Mouse (Mus musculus): ENCODE measurements around the gene Stk24. TPM values are rescaled to one million over a fixed set of nuclear protein-coding genes. Genes with fewer than 3 reads are reported as not detected.

Gene Stk24
- polyA plus RNA-seq, 1 experiment = 29.8 TPM

DNA sequence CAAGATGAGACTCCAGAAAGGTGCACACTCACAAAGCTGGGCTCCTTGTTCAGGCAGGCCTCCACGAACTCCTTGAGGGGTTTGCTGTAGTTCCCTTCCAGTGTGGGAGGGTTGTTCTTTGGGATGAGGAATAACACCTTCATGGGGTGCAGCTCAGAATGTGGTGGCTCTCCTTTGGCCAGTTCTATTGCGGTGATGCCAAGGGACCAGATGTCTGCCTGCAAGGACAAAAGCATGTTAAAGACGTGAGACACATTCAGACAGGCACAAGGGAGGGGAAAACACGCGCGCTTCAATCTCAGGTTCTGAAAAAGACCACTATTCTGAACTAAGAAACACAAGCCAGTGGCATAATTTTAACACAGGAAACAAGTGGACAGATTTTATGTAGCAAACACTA lies 82.7 kb downstream of the Stk24 start:
- TF ChIP-seq MAX (IDR thresholded peaks at IDR 0.05) (no peak), USF1 (IDR thresholded peaks at IDR 0.05; ENCODE audit: low read depth) (no peak), MYOG (IDR thresholded peaks at IDR 0.05; ENCODE audit: control insufficient read depth, extremely low read depth, insufficient read length) (no peak), CEBPB (IDR thresholded peaks at IDR 0.05; ENCODE audit: low read depth) (no peak), FOSL1 (IDR thresholded peaks at IDR 0.05; ENCODE audit: insufficient read depth, low read length, poor library complexity, severe bottlenecking) (no peak)
- peaks cover 5% of the 10 kb centered on the region for H3K79me3 ChIP-seq (ENCODE audit: low read depth)
- H3K79me2 ChIP-seq (ENCODE audit: control insufficient read depth, insufficient read depth) = peaks cover 28% of the 10 kb centered on the region
- no peak overlapping the region for H3ac ChIP-seq (ENCODE audit: control insufficient read depth, insufficient read length, low read depth)
- no peaks in the 10 kb centered on the region for H3K27me3 ChIP-seq (ENCODE audit: control insufficient read depth, insufficient read depth, insufficient read length)
- H3K36me3 ChIP-seq (ENCODE audit: control insufficient read depth, insufficient read depth) = peaks cover 72% of the 10 kb centered on the region
- no peak overlapping the region for H3K4me3 ChIP-seq (ENCODE audit: insufficient read depth, poor library complexity, severe bottlenecking)

DNA sequence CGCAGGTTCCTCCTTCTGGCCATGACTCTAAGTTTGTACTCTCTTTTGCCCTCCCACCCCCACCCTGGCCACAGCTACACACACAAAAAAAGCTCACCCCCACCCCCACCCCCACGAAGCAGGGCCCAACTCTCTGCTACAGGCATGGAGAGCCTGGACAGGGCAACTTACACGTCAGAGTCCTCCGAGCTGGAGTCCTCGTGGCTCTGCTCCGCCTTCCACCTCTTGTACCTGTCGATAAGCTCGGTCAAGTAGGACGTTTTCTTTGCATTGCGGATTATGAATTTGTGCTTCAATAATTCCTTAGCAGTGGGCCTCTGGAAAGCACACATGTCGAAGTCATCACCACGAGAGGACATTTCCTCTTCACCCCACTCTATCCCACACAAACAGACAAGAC lies 85.3 kb downstream of the Stk24 start:
- Histone ChIP-seq H3K36me3 (ENCODE audit: control insufficient read depth, insufficient read depth) (peaks cover 65% of the 10 kb centered on the region), H3K79me2 (ENCODE audit: control insufficient read depth, insufficient read depth) (peaks cover 12% of the 10 kb centered on the region), H3K4me3 (ENCODE audit: insufficient read depth, poor library complexity, severe bottlenecking) (no peak overlapping the region), H3K27me3 (ENCODE audit: control insufficient read depth, insufficient read depth, insufficient read length) (no peaks in the 10 kb centered on the region), H3K79me3 (ENCODE audit: low read depth) (peaks cover 2% of the 10 kb centered on the region), H3ac (ENCODE audit: control insufficient read depth, insufficient read length, low read depth) (no peak overlapping the region)
- no peak for TF ChIP-seq USF1 (IDR thresholded peaks at IDR 0.05; ENCODE audit: low read depth)
- TF ChIP-seq CEBPB (IDR thresholded peaks at IDR 0.05; ENCODE audit: low read depth) = no peak
- no peak for TF ChIP-seq FOSL1 (IDR thresholded peaks at IDR 0.05; ENCODE audit: insufficient read depth, low read length, poor library complexity, severe bottlenecking)
- no peak for TF ChIP-seq CTCF (IDR thresholded peaks at IDR 0.05; ENCODE audit: control insufficient read depth, insufficient read depth, insufficient read length)
- TF ChIP-seq MYOG (IDR thresholded peaks at IDR 0.05; ENCODE audit: control insufficient read depth, extremely low read depth, insufficient read length) = no peak
- TF ChIP-seq MYOD1 (IDR thresholded peaks at IDR 0.05; ENCODE audit: control insufficient read depth, insufficient read length, low read depth) = no peak
- no peak for TF ChIP-seq MAX (IDR thresholded peaks at IDR 0.05)

DNA sequence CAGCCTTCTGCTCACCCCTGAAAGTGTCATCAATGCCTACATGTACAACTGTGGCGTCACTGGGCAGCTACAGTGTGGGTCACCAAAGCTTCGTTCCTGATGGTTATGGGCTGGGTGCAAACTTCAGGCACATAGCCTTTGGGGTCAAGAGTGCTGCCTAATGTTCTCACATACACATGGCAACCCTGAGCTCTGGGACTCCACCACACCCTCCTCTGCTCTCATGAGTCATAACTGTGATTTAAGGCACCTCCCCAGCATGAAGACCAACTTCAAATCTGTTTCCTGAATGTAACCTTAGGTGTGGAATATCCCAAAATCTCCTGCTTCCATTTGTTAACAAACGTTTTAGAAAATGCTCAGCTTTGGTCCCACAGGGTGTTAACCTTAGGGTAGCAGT lies 87.4 kb downstream of the Stk24 start:
- no peak for TF ChIP-seq USF1 (IDR thresholded peaks at IDR 0.05; ENCODE audit: low read depth)
- TF ChIP-seq MYOD1 (IDR thresholded peaks at IDR 0.05; ENCODE audit: control insufficient read depth, insufficient read length, low read depth) = no peak
- no peak for TF ChIP-seq CEBPB (IDR thresholded peaks at IDR 0.05; ENCODE audit: low read depth)
- no peak for TF ChIP-seq FOSL1 (IDR thresholded peaks at IDR 0.05; ENCODE audit: insufficient read depth, low read length, poor library complexity, severe bottlenecking)
- TF ChIP-seq MAX (IDR thresholded peaks at IDR 0.05) = no peak

DNA sequence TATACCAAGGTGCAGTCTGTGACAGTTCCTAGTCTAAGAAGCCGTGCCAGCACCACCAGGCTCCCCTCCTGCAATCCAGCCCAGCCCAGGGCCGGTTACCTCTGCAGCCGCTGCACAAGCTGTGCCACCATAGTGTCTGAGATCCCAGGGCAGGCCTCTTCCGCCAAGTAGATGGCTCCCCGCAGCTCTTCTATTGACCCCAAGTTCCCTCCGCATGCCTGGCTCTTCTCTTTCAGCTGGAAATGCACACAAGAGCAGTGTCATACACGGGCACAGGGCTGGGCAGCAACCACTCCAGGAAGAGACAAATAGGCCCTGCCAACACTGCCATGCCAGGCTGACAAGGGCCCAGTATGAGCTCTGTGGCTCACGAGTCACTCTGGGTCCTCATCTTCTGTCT lies 87.9 kb downstream of the Stk24 start:
- Histone ChIP-seq H3K79me2 (ENCODE audit: control insufficient read depth, insufficient read depth) (no peaks in the 10 kb centered on the region), H3K36me3 (ENCODE audit: control insufficient read depth, insufficient read depth) (peaks cover 71% of the 10 kb centered on the region), H3ac (ENCODE audit: control insufficient read depth, insufficient read length, low read depth) (no peak overlapping the region), H3K79me3 (ENCODE audit: low read depth) (no peaks in the 10 kb centered on the region), H3K27me3 (ENCODE audit: control insufficient read depth, insufficient read depth, insufficient read length) (no peaks in the 10 kb centered on the region), H3K4me3 (ENCODE audit: insufficient read depth, poor library complexity, severe bottlenecking) (no peak overlapping the region)
- TF ChIP-seq USF1 (IDR thresholded peaks at IDR 0.05; ENCODE audit: low read depth) (no peak), CTCF (IDR thresholded peaks at IDR 0.05; ENCODE audit: control insufficient read depth, insufficient read depth, insufficient read length) (no peak), CEBPB (IDR thresholded peaks at IDR 0.05; ENCODE audit: low read depth) (no peak), MAX (IDR thresholded peaks at IDR 0.05) (no peak), MYOG (IDR thresholded peaks at IDR 0.05; ENCODE audit: control insufficient read depth, extremely low read depth, insufficient read length) (no peak), MYOD1 (IDR thresholded peaks at IDR 0.05; ENCODE audit: control insufficient read depth, insufficient read length, low read depth) (no peak)

More for the DNA sequence above, 87.4 kb downstream of the Stk24 start:
- no peaks in the 10 kb centered on the region for H3K79me3 ChIP-seq (ENCODE audit: low read depth)
- no peaks in the 10 kb centered on the region for H3K27me3 ChIP-seq (ENCODE audit: control insufficient read depth, insufficient read depth, insufficient read length)
- H3K4me3 ChIP-seq (ENCODE audit: insufficient read depth, poor library complexity, severe bottlenecking) = no peak overlapping the region
- no peak overlapping the region for H3ac ChIP-seq (ENCODE audit: control insufficient read depth, insufficient read length, low read depth)
- no peaks in the 10 kb centered on the region for H3K79me2 ChIP-seq (ENCODE audit: control insufficient read depth, insufficient read depth)
- peaks cover 71% of the 10 kb centered on the region for H3K36me3 ChIP-seq (ENCODE audit: control insufficient read depth, insufficient read depth)

DNA sequence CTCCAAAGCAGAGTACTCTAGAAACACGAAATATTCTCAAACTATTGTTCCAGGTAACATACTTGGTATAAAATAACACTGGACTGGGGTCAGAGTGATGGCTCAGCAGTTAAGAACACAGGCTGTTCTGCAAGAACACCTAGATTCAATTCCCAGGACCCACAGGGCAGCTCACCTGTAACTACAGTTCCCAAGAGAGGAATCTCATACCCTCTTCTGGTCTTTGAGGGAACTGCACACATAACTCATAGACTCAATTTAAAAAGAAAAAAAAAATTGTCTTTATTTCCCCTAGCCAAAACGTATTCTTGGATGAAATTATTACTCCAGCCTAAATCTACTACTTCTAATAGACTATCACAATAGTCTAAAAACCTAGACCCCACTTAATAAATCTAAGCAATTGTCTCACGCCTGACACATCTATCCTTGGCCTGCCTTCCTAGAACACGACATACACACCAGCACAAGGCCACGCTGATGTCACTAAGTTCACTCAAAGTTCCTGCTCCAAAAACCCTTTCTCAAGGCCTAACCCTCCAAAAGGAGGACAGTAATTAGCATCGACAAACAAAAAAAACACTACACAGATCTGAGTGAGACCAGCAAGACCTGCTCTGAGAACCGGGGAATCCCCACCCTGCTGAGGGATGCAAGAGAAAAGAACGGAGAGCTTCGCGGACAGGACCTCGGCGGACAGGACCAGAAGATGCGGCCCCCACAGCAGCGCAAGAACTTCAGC lies 94.3 kb downstream of the Stk24 start:
- H3K79me3 ChIP-seq (ENCODE audit: low read depth) = no peaks in the 10 kb centered on the region
- no peaks in the 10 kb centered on the region for H3K27me3 ChIP-seq (ENCODE audit: control insufficient read depth, insufficient read depth, insufficient read length)
- H3K79me2 ChIP-seq (ENCODE audit: control insufficient read depth, insufficient read depth) = no peaks in the 10 kb centered on the region
- no peak overlapping the region for H3ac ChIP-seq (ENCODE audit: control insufficient read depth, insufficient read length, low read depth)
- TF ChIP-seq MYOD1 (IDR thresholded peaks at IDR 0.05; ENCODE audit: control insufficient read depth, insufficient read length, low read depth) = no peak
- no peak for TF ChIP-seq CTCF (IDR thresholded peaks at IDR 0.05; ENCODE audit: control insufficient read depth, insufficient read depth, insufficient read length)
- no peak for TF ChIP-seq MYOG (IDR thresholded peaks at IDR 0.05; ENCODE audit: control insufficient read depth, extremely low read depth, insufficient read length)
- peaks cover 74% of the 10 kb centered on the region for H3K36me3 ChIP-seq (ENCODE audit: control insufficient read depth, insufficient read depth)
- no peak overlapping the region for H3K4me3 ChIP-seq (ENCODE audit: insufficient read depth, poor library complexity, severe bottlenecking)

DNA sequence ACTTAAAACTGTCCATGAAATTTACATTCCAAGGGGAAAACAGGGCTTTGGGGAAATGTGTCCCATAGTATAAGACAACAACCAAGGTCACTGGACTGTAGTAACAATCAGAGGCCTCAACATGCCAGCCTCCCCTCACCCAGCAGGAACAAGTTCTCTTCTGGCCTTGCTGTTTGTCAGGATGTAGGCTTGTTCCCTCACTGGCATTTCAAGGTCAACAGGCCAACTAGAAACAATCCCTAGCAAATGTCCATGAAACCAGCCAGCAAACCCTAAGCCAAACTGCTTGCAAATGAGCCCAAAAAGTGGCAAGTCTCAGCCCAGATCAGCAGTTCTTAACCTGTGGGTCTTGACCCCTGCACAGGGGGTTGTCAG lies 98.5 kb downstream of the Stk24 start:
- H3K79me3 ChIP-seq (ENCODE audit: low read depth) = no peaks in the 10 kb centered on the region
- H3ac ChIP-seq (ENCODE audit: control insufficient read depth, insufficient read length, low read depth) = no peak overlapping the region
- H3K4me3 ChIP-seq (ENCODE audit: insufficient read depth, poor library complexity, severe bottlenecking) = no peak overlapping the region
- peaks cover 63% of the 10 kb centered on the region for H3K36me3 ChIP-seq (ENCODE audit: control insufficient read depth, insufficient read depth)
- H3K79me2 ChIP-seq (ENCODE audit: control insufficient read depth, insufficient read depth) = no peaks in the 10 kb centered on the region
- H3K27me3 ChIP-seq (ENCODE audit: control insufficient read depth, insufficient read depth, insufficient read length) = no peaks in the 10 kb centered on the region
- TF ChIP-seq MAX (IDR thresholded peaks at IDR 0.05) = no peak
- no peak for TF ChIP-seq MYOG (IDR thresholded peaks at IDR 0.05; ENCODE audit: control insufficient read depth, extremely low read depth, insufficient read length)
- no peak for TF ChIP-seq USF1 (IDR thresholded peaks at IDR 0.05; ENCODE audit: low read depth)
- no peak for TF ChIP-seq MYOD1 (IDR thresholded peaks at IDR 0.05; ENCODE audit: control insufficient read depth, insufficient read length, low read depth)
- no peak for TF ChIP-seq CTCF (IDR thresholded peaks at IDR 0.05; ENCODE audit: control insufficient read depth, insufficient read depth, insufficient read length)

Data from C2C12 (cell line).